Mouse (Mus musculus): ENCODE measurements around the gene Frmd4b. TPM values are rescaled to one million over a fixed set of nuclear protein-coding genes. Genes with fewer than 3 reads are reported as not detected.

Gene Frmd4b
- total RNA-seq (2014; rRNA removed) (38.0 and 46.8 TPM in 2 replicates), polyA plus RNA-seq (2012; rRNA removed) (11.9 and 14.2 TPM in 2 replicates)

GRCm38 (mm10) chr6:97617266-97617743 is at the start of gene Frmd4b:
Gene Frmd4b (minus strand): TSS chr6:97617541.
- 1% methylated on average over 42 of the region's 42 CpGs for WGBS
- Histone ChIP-seq H3K79me2 (ENCODE audit: control insufficient read depth, insufficient read depth, low read length) (no peaks in the 10 kb centered on the region), H3K36me3 (ENCODE audit: control insufficient read depth, insufficient read depth, low read length) (no peaks in the 10 kb centered on the region), H3K9ac (ENCODE audit: low read depth, low read length) (0 out of 2 replicates have a peak within 1 kb of the TSS, but pooled peaks have one; percentile 29), H3K4me1 (ENCODE audit: control insufficient read depth, insufficient read depth, low read length) (no peaks in the 10 kb centered on the region), H3K27ac (replicated peaks; ENCODE audit: insufficient read depth, low read depth, low read length) (no peak within 1 kb of the TSS), H3K4me3 (ENCODE audit: insufficient read depth, low read depth, low read length) (peak within 1 kb of the TSS; percentile 62), H3K27me3 (ENCODE audit: control insufficient read depth, insufficient read depth, low read length) (peaks cover 9% of the 10 kb centered on the region; the same call in 1 of the 2 replicates)
- DNase-seq (ENCODE audit: extremely low read depth, low read depth, low spot score), result no peak
- TF ChIP-seq CTCF (IDR thresholded peaks at IDR 0.05; ENCODE audit: low read depth, low read length), result no peak
- no peak for TF ChIP-seq POLR2A (IDR thresholded peaks at IDR 0.05; ENCODE audit: extremely low read depth, insufficient read depth, low read length)

GRCm38 (mm10) chr6:97666417-97666816 is 49.1 kb upstream of the Frmd4b start:
- no peaks in the 10 kb centered on the region for H3K79me2 ChIP-seq (ENCODE audit: control insufficient read depth, insufficient read depth, low read length)
- TF ChIP-seq POLR2A (IDR thresholded peaks at IDR 0.05; ENCODE audit: extremely low read depth, insufficient read depth, low read length) (no peak), CTCF (IDR thresholded peaks at IDR 0.05; ENCODE audit: low read depth, low read length) (no peak)
- no peak for DNase-seq (ENCODE audit: extremely low read depth, low read depth, low spot score)
- no peak overlapping the region for H3K9ac ChIP-seq (ENCODE audit: low read depth, low read length)
- no peaks in the 10 kb centered on the region for H3K4me1 ChIP-seq (ENCODE audit: control insufficient read depth, insufficient read depth, low read length)
- no peak overlapping the region for H3K27ac ChIP-seq (replicated peaks; ENCODE audit: insufficient read depth, low read depth, low read length)
- WGBS, result 35% methylated on average over 2 of the region's 2 CpGs
- H3K36me3 ChIP-seq (ENCODE audit: control insufficient read depth, insufficient read depth, low read length), result no peaks in the 10 kb centered on the region
- no peaks in the 10 kb centered on the region for H3K27me3 ChIP-seq (ENCODE audit: control insufficient read depth, insufficient read depth, low read length)
- no peak overlapping the region for H3K4me3 ChIP-seq (ENCODE audit: insufficient read depth, low read depth, low read length)

GRCm38 (mm10) chr6:97658921-97659320 is 41.6 kb upstream of the Frmd4b start:
- no peak for TF ChIP-seq POLR2A (IDR thresholded peaks at IDR 0.05; ENCODE audit: extremely low read depth, insufficient read depth, low read length)
- TF ChIP-seq CTCF (IDR thresholded peaks at IDR 0.05; ENCODE audit: low read depth, low read length), result no peak
- Histone ChIP-seq H3K79me2 (ENCODE audit: control insufficient read depth, insufficient read depth, low read length) (no peaks in the 10 kb centered on the region), H3K9ac (ENCODE audit: low read depth, low read length) (no peak overlapping the region), H3K4me3 (ENCODE audit: insufficient read depth, low read depth, low read length) (no peak overlapping the region), H3K27ac (replicated peaks; ENCODE audit: insufficient read depth, low read depth, low read length) (no peak overlapping the region), H3K36me3 (ENCODE audit: control insufficient read depth, insufficient read depth, low read length) (no peaks in the 10 kb centered on the region), H3K4me1 (ENCODE audit: control insufficient read depth, insufficient read depth, low read length) (no peaks in the 10 kb centered on the region), H3K27me3 (ENCODE audit: control insufficient read depth, insufficient read depth, low read length) (no peaks in the 10 kb centered on the region)
- DNase-seq (ENCODE audit: extremely low read depth, low read depth, low spot score), result no peak
- WGBS, result 86% methylated on average over 6 of the region's 6 CpGs

GRCm38 (mm10) chr6:97655986-97656385 is 38.6 kb upstream of the Frmd4b start:
- Histone ChIP-seq H3K79me2 (ENCODE audit: control insufficient read depth, insufficient read depth, low read length) (no peaks in the 10 kb centered on the region), H3K27ac (replicated peaks; ENCODE audit: insufficient read depth, low read depth, low read length) (no peak overlapping the region), H3K4me1 (ENCODE audit: control insufficient read depth, insufficient read depth, low read length) (no peaks in the 10 kb centered on the region), H3K9ac (ENCODE audit: low read depth, low read length) (no peak overlapping the region), H3K4me3 (ENCODE audit: insufficient read depth, low read depth, low read length) (no peak overlapping the region), H3K36me3 (ENCODE audit: control insufficient read depth, insufficient read depth, low read length) (no peaks in the 10 kb centered on the region), H3K27me3 (ENCODE audit: control insufficient read depth, insufficient read depth, low read length) (no peaks in the 10 kb centered on the region)
- TF ChIP-seq CTCF (IDR thresholded peaks at IDR 0.05; ENCODE audit: low read depth, low read length) (no peak), POLR2A (IDR thresholded peaks at IDR 0.05; ENCODE audit: extremely low read depth, insufficient read depth, low read length) (no peak)
- DNase-seq (ENCODE audit: extremely low read depth, low read depth, low spot score), result no peak
- WGBS, result 75% methylated on average over 3 of the region's 3 CpGs

- Histone ChIP-seq H3K4me1 (ENCODE audit: control insufficient read depth, insufficient read depth, low read length) (no peaks in the 10 kb centered on the region), H3K4me3 (ENCODE audit: insufficient read depth, low read depth, low read length) (no peak overlapping the region), H3K9ac (ENCODE audit: low read depth, low read length) (no peak overlapping the region), H3K27ac (replicated peaks; ENCODE audit: insufficient read depth, low read depth, low read length) (no peak overlapping the region), H3K79me2 (ENCODE audit: control insufficient read depth, insufficient read depth, low read length) (no peaks in the 10 kb centered on the region), H3K27me3 (ENCODE audit: control insufficient read depth, insufficient read depth, low read length) (no peaks in the 10 kb centered on the region), H3K36me3 (ENCODE audit: control insufficient read depth, insufficient read depth, low read length) (no peaks in the 10 kb centered on the region)
- no peak for DNase-seq (ENCODE audit: extremely low read depth, low read depth, low spot score)
- no peak for TF ChIP-seq POLR2A (IDR thresholded peaks at IDR 0.05; ENCODE audit: extremely low read depth, insufficient read depth, low read length)
- no peak for TF ChIP-seq CTCF (IDR thresholded peaks at IDR 0.05; ENCODE audit: low read depth, low read length)
- 92% methylated on average over 14 of the region's 14 CpGs for WGBS
Measured at GRCm38 (mm10) chr6:97647501-97647900, 30.2 kb upstream of the Frmd4b start.

GRCm38 (mm10) chr6:97623330-97623729 is 6.0 kb upstream of the Frmd4b start:
- TF ChIP-seq CTCF (IDR thresholded peaks at IDR 0.05; ENCODE audit: low read depth, low read length) (no peak), POLR2A (IDR thresholded peaks at IDR 0.05; ENCODE audit: extremely low read depth, insufficient read depth, low read length) (no peak)

More at GRCm38 (mm10) chr6:97623330-97623729, 6.0 kb upstream of the Frmd4b start:
- Histone ChIP-seq H3K27me3 (ENCODE audit: control insufficient read depth, insufficient read depth, low read length) (peaks cover 3% of the 10 kb centered on the region; the same call in 1 of the 2 replicates), H3K4me3 (ENCODE audit: insufficient read depth, low read depth, low read length) (no peak overlapping the region), H3K4me1 (ENCODE audit: control insufficient read depth, insufficient read depth, low read length) (no peaks in the 10 kb centered on the region), H3K9ac (ENCODE audit: low read depth, low read length) (no peak overlapping the region), H3K79me2 (ENCODE audit: control insufficient read depth, insufficient read depth, low read length) (no peaks in the 10 kb centered on the region), H3K36me3 (ENCODE audit: control insufficient read depth, insufficient read depth, low read length) (no peaks in the 10 kb centered on the region), H3K27ac (replicated peaks; ENCODE audit: insufficient read depth, low read depth, low read length) (no peak overlapping the region)
- WGBS, result 75% methylated on average over 9 of the region's 9 CpGs
- no peak for DNase-seq (ENCODE audit: extremely low read depth, low read depth, low spot score)

All from liver, adult 2 months (tissue).